Mouse (Mus musculus): ENCODE results near the gene Ypel5.

Ypel5 gene

GRCm38 (mm10) chr17:72836158-72837115 is at the start of gene Ypel5:
Gene Ypel5, plus strand, starts transcription at chr17:72836453.
- CTCF ChIA-PET, result no interaction called here

- CTCF ChIA-PET, result no interaction called here
These were observed 48.3 kb upstream of the Ypel5 start for GRCm38 (mm10) chr17:72787886-72788436.

- CTCF ChIA-PET, result no interaction called here
These were observed 43.0 kb upstream of the Ypel5 start for GRCm38 (mm10) chr17:72793278-72793677.

GRCm38 (mm10) chr17:72794660-72795059 is 41.6 kb upstream of the Ypel5 start:
- CTCF ChIA-PET, result no interaction called here

GRCm38 (mm10) chr17:72795392-72796047 is 40.7 kb upstream of the Ypel5 start:
- CTCF ChIA-PET, result interaction anchor here (0.9 kb wide), 1 partner anchor 1180 kb away, joined by 13 read pairs; no protein-coding TSS in a partner anchor

GRCm38 (mm10) chr17:72796506-72796905 is 39.7 kb upstream of the Ypel5 start:
- CTCF ChIA-PET, result interaction anchor here (0.9 kb wide), 1 partner anchor 1179 kb away, joined by 13 read pairs; no protein-coding TSS in a partner anchor

- CTCF ChIA-PET, result interaction anchor here (0.6 kb wide), 1 partner anchor 1451 kb away, joined by 6 read pairs; no protein-coding TSS in a partner anchor
These were observed 38.4 kb upstream of the Ypel5 start for GRCm38 (mm10) chr17:72797867-72798266.

- CTCF ChIA-PET, result interaction anchor here (0.6 kb wide), 2 partner anchors 13 to 175 kb away, joined by 3 to 7 read pairs; no protein-coding TSS in a partner anchor
These were observed 26.2 kb upstream of the Ypel5 start for GRCm38 (mm10) chr17:72809942-72810654.

GRCm38 (mm10) chr17:72813419-72814315 is 22.6 kb upstream of the Ypel5 start:
- CTCF ChIA-PET, result interaction anchor here (0.5 to 1.2 kb wide), 2 partner anchors 11 to 14 kb away, joined by 3 to 4 read pairs; no protein-coding TSS in a partner anchor

GRCm38 (mm10) chr17:72817574-72817973 is 18.7 kb upstream of the Ypel5 start:
- CTCF ChIA-PET, result no interaction called here

- CTCF ChIA-PET, result no interaction called here
These were observed 16.5 kb upstream of the Ypel5 start for GRCm38 (mm10) chr17:72819714-72820113.

- CTCF ChIA-PET, result no interaction called here
These were observed 15.8 kb upstream of the Ypel5 start for GRCm38 (mm10) chr17:72820425-72820824.

- CTCF ChIA-PET, result no interaction called here
These were observed 14.3 kb upstream of the Ypel5 start for GRCm38 (mm10) chr17:72821923-72822322.

- CTCF ChIA-PET, result no interaction called here
These were observed 9.2 kb upstream of the Ypel5 start for GRCm38 (mm10) chr17:72826916-72827534.

- CTCF ChIA-PET, result no interaction called here
These were observed 8.1 kb upstream of the Ypel5 start for GRCm38 (mm10) chr17:72828027-72828678.

- CTCF ChIA-PET, result no interaction called here
These were observed 7.6 kb upstream of the Ypel5 start for GRCm38 (mm10) chr17:72828687-72829086.

GRCm38 (mm10) chr17:72837140-72837712 is 973 bp downstream of the Ypel5 start:
- CTCF ChIA-PET, result no interaction called here

- CTCF ChIA-PET, result no interaction called here
These were observed 1.7 kb downstream of the Ypel5 start for GRCm38 (mm10) chr17:72837824-72838474.

GRCm38 (mm10) chr17:72839000-72839399 is 2.7 kb downstream of the Ypel5 start:
- CTCF ChIA-PET, result no interaction called here

All from spleen, embryonic (tissue).